Mouse (Mus musculus) monocyte, adult 2 months (primary cell): Measurements from ENCODE around the gene Rftn1.

ENCODE experiments used
- DNase-seq, 2 experiments: peaks; one replicate each; pipeline ENCODE4 v3.0.0; 2022; ENCODE audit warnings: low spot score in 2 of 2, low read depth in 1 of 2

Rftn1 gene

DNA sequence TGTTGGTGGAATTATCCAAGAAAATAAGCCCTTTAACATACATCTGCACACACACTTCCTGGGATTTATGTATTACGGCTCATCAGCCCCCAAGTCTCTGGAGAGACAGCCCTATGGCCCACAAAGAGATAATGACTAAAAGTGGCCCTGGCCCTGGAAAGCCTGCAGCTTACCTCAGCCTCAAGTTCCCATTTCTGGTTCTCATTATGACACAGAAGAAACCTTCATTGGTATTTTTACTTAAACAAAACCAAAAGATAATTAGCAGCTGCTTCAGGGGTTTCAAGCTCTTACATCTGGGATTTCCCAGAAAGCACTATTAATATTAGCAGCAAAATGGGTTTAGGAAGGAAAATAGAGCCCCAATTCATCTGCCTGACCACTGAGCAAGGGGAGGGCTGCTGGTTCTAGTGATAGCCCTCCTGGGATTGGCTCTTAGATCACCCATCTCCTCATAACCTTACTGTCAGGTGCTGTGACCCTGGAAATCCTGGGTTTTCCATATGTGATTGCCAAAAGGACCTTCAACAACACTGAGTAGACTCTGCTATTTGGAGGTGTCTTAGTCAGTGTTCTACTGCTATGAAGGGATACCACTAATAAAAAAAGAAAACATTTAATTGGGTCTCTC is 14.8 kb upstream of the Rftn1 start:
- DNase-seq: no peak

DNA sequence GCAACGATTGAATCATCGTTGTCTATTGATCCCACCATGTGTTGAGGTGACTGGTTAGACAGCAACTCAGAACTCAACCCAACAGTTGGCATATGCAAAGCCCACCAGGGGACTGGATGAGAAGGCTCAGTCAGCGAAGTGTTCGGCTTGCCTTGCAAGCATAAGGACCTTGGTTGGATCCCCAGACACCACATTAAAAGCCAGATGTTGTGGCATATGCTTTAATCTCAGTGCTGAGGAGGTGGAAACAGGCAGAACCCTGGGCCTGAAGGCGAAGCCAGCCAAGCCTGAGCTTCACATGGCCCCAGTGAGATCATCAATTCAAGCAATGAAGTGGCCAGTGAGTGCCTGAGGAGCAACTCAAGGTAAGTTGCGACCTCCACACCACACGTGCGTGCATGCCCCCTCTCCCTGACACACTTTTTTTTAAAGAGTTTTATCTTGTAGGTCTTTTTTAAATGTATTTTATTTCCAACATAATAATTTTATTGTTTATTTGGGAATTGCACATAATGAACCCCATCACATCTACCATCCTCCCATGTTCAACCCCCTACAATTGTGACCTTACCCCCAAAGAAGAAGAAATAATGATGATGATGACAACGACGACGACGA is 11.5 kb upstream of the Rftn1 start:
- DNase-seq: no peak

DNA sequence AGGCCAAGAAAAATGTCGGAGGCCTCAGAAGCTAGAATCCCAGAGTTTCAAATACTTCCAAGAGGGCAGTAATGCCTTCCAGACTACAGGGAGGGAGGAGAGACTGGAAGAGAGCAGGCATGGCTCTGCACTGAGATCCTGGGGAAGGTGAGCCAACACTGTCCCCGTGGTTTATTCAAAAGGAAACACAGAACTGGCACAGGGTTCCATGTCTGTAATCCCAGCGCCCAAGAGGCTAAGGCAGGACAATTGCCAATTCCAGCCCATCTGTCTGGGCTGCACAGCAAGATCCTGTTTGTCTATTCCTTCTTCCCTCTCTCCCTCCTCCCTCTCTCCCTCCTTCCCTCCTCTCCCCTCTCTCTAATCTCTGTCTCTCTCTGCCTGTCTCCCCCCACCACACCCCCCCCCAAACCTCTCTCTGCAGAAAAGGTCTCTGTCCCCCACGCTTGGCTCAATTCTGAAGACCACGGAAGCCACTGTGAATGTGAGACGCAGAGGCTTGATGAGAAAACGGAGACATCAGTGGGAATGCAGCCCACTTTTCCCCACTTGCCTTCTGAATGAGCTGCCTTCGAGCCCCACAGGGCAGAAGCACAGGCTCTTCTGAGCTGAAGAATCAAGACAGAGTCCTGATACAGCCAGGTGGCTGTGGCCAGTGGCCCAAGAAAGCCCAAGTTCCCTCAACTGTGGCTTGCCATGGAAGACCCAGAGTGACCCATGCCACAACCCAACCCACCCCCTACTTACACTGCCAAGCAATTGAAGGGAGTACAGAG is 8.8 kb upstream of the Rftn1 start:
- no peak for DNase-seq

DNA sequence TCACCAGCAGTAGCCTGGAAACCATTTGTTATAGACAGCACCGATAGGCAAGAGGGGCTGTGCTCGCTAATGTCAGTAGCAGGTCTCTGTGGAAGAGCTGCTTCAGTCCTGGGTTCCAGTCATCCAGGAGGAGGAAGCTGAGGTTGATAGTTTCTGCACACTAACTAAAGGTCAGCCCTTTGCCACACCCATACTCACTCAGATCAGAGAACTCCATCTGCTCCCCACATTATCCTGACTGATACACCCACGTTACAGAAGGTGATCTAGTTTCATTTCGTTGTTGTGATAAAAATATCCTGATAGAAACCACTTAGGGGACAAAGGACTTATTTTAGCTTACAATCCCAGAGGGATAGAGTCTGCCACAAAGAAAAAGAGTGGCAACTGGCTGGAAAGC is 7.1 kb upstream of the Rftn1 start:
- no peak for DNase-seq

DNA sequence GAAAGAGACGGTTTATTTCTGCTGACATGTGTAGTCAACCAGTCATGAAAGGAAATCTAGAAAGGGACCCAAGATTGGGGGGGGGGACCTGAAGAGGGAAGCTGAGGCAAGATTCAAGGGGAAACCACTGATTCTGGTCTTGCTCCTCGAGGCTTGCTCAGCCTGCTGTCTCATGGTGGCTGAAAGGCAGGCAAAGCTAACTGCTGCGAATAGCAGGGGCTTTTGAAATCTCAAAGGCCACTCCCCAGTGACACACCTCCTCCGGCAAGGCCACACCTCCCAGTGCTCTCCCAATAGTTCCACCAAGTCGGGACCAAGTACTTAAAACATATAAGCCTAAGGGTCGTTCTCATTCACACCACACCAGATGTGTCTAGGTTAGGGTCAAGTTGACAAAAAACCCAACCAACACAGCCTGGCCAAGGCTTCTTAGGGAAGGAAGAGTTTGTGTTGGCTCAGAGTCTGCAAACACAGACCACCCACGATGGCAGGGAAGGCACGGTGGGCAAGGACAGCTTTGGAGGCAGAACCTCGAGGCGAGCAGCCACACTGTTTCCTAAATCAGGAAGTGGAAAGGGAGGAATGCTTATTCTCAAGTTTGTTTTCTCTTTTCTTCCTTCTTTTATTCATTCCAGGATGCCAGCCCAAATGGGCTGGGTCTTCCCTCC is 5.7 kb upstream of the Rftn1 start:
- no peak for DNase-seq

DNA sequence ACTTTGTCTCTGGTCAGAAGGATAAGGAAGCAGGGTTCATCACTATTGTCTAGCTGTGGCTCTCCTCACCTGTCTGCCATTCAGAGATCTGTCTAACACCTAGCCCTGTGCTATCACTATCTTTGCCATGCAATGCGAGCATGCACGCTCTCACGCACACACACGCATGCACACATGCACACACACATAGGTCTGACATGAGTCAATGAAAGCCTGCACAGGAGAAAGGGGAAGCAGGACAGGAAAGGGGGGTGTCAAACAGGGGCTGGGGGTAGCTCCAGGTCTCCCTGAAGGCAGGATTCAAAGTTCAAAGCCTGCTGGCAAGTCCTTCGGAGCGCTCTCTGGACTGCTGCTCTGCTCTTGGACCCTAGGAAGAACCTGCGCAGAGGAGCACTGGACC is 4.9 kb upstream of the Rftn1 start:
- DNase-seq: no peak

DNA sequence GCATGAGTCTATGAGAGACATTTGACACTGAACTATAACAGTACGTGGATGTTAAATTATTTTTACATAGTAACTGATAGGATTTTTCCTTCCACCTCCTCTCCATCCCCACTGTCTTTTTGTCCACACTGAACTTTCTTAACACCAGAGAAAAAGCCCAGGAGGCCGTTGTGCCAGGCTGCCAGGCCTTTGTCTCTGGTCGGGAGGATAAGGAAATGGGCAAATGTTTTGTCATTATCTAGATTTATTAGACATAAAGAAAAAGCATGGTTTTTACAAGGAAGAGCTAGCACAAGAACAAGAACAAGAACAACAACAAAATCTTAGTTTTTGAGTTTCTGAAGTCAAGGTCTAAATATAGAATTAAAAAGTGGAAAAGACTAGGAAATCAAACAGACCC is 4.1 kb upstream of the Rftn1 start:
- DNase-seq: no peak

DNA sequence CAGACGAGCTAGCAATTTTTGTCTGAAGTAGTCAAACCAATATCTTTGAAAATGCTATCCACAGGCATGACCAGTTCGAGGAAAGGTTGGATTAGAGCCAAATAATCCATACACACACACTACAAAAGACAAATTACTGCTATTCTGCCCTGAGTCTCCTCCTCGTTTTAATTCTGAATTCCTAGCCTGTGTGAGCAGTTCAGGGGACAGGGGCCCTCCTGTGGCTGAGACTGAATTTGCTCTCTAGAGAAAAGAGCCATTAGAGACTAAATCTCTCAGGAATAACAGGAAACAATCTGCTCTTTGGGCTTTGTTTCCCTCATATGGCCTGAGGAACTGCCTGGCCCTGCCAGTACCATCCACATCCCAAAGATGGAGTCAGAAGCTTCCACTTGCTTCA is 3.2 kb upstream of the Rftn1 start:
- no peak for DNase-seq

DNA sequence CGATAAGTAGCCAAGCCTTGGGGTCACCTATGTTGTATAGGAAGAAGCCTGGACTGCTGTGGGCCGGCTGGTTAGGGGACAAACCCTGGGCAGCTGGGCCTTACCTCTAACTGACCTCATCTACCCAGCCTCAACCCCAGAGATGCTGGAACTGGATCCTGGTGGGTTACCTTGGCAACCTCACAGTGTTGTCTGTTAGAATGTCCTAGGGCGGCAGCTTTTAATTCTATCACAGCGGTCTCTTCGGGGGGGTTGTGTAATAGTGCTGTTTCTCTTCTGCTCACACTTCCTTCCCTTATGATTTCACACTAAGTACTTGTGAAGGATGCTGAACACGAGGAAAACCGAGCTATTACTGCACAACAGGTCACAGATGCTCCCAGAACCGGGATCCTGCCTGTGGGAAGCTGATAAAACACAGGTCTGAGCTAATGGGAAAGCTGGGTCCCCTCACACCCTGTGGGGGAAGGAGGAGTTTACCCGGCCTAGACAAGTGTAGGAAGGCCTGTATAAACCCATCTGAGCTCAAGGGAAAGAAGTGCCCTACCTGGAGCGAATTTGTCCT is 2.0 kb upstream of the Rftn1 start:
- DNase-seq: peak; percentile 49 to 50

DNA sequence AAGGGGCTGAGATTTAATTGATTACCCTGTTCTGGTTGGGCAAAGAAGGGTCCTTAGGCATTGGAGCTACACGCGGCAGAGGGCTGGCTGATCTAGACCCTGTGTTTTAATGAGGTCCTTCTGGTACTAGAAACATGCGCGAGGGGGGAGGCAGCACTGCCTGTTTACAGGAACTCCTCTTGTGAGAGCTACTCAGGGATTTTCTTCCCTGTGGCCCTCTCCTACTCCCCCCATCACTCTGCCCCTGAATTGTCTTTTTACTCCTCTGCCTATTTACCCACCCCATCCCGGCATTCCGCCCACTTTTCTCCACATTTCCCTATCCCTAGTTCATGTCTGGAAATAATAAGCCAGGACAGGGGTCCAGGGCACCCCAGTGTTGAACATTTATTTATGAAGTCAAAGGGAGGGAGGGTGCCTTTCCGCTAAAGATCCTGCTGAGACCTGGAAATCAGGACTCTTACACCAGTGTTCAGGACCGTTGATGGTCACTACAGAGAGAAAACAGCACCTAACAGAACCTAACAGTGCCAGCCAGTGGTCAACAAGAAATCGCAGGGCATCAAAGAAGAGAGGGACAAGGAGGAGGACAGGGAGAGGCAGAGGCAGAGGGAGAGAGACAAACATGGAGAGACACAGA is 964 bp upstream of the Rftn1 start:
- no peak for DNase-seq

DNA sequence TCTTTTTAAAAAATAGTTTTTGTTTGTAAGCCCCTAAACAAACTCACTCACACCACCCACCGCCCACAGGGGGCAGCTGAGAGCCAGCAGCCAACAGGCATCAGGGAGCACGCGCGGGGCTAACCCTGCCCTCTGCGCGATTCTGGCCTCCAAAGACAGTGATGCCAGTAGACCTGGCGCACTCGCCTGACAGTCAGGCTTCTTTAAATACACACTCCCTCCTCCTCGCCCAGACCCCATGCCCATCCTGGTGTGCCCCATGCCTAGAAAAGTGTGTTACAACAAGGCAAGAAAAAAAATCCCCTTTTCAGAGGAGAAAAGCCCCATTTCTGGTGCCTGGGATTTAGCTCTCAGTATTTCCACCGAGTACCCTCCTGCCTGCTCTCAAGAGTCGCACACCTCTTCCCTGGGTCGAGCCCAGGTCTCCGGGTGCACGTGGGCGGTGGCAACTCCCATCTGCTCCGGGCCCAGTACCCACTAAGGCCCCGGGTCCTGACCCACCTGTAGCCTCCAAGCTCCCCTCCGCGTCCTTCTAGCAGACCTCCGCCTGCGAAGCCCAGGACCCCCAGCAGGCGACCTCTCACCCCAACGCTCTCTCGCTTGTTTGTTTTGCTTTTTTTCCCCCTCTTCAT is 977 bp downstream of the Rftn1 start:
- DNase-seq: peak; percentile 21 to 64

DNA sequence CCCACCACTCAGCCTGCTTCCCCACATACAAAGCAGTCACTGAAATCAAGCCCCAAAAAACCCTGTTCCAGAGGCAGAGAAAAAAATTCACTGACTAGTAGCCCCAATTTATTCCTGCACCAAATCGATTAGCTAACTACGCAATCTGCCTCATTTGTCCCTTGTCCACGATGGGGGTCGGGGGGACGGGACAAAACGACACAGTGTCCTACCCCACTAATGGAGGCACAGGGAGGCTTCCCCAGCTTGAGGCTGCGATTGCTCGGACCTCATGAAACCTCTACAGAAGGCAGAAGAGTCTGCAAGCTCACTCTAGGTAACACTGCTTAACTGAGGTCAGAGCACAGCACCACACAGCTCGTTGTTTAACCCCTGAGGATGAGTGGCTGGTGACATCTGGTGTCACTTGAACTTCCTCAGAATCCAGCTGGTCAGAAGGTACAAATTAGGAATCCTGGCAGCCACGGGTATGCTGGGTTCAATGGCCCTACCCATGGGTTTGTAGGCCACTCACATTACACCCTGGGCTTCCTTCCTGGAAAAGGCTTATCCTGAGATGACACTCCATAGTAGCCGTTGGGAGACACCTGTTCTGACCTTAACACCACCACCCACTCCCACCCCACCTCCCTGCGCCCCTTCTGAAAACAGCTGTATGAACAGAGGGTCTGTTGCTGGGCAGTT is 1.7 kb downstream of the Rftn1 start:
- DNase-seq: no peak

DNA sequence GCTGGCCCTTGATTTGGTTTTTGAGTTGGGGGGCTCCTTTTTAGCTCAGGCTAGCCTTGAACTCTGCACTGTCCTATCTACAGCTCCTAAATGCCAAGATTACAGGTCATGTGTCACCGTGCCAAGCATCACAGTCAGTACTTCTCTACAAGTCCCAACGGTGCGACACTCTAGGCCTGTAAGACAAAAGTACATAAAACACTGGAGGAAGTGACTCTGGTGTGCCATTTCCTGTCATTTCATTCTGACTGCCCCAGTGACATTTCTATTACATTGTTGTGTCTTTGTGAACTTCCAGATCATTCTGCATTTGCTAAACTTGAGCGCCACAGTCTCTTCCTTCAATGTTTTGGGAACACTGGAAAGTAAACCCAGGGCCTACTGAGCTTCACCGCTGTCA is 4.9 kb downstream of the Rftn1 start:
- no peak for DNase-seq

DNA sequence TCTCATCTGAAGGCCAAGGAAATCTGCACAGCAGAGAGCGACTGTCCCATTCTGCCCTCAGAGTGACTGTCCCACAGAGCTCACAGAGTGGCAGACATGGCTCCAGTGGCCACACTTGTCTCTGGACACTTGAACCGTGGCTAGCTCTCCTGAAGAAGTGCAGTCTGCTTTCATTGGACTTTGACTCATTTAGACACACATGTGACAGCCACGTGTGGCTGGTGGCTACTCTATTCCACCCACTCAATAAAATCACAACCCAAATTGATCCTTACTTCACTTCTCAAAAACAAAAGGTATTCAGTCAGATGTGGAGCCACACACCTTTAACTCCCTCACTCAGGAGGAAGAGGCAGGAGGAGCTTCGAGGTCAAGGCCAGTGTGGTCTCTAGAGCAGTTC is 5.4 kb downstream of the Rftn1 start:
- DNase-seq: no peak

DNA sequence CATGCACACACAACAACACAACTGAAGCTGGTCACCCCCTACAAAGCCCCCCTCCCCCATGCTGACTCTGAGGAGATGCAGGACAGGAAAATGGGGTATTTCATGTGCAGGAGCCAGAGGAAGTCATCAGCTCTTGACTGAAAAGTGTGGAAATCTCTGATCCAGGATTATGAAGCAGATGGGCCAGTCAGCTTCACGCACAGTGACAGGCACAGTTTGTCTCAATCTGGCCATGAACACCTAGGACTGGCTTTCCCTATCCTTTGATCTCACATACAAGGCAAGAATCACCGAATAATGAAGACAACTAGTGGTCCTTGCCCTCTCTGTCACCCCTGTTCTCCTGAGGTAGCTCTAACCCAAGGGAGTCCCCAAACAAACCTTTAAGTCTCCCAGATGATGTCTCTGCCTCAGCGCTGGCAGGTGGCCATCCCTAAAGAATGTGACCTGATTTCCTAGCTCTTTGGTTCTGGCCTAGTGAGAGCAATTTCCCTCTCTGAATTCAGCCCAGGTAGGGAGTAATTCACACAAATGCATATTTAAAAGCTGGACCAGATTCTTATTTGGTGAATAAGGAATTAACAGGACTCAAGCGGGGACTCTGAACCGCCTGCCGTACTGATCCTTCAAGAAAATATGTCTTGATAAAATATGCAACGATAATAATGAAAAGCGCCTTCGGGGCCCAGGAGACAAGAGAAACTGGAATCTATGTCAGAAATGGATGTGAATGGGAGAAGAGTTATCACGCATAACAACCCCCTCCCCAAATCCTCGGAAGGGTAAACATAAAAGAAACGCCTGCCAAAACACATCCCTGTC is 6.0 kb downstream of the Rftn1 start:
- no peak for DNase-seq

DNA sequence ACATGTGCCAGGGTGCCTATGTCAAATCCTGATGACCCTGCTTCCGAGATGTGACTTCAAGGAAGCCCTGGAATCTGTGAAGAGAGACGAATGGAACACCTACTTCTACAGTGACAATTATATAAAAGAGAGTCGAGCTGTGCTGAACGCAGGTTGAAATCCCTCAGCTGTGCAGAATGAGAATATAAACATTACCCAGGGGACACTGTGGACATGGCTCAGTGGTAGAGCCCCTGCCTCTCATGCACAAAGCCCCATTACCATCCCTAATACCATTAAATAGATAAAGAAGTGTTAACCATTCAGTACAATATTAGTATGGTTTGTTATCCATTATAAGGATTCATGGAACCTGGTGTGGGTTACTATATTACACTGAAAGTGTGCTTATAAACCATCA is 7.2 kb downstream of the Rftn1 start:
- no peak for DNase-seq

DNA sequence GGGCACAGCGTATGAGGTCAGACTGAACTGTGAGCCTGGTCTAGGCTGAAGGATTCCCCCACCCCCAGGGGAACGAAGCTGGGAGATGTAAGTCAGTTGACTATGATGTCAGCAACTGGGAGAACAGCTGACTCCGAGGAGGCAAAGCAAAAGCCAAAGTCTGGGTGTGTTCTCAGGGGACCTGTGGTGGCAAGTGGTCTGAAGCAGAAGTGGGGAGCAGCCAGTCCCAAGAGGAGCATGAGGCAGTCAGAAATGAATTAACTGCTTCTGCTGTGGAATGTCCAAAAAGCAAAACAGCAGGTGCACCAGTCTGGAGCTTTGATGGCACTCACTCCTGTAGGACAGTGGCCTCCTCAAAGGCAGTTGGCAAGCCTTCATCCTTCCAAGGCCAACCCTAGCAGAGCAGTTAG is 7.9 kb downstream of the Rftn1 start:
- peak in 1 of 2 experiments; percentile 45 for DNase-seq

DNA sequence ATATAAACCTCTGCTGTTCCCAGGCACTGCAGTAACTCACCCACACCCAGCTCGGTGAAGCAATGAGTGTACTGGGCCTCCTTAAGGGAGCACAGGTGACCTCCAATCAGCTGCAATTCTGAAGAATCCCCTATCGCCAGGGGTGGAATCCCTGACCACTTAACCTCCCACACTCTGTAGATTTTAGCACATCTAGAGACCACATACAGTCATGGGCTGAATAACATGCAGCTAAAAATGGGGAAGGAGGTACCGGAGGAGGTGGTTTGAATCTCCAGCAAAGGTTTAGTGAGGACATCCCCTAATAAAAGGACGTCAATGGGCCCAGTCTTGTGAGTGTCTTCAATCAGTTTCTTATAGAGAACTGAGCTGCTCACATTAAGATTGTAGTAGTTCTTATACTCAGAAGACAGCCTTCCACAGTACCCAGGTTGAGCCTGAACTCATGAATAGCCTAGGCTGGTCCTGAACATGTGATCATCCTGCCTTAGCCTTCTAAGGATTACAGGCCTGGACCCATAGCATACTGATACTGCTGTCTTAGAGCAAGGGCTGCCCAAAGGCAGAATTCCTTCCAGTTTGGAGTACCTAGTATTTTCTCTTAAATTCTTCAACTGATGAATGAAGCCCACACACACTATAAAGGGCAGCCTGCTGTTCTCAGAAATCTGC is 9.4 kb downstream of the Rftn1 start:
- DNase-seq: no peak

DNA sequence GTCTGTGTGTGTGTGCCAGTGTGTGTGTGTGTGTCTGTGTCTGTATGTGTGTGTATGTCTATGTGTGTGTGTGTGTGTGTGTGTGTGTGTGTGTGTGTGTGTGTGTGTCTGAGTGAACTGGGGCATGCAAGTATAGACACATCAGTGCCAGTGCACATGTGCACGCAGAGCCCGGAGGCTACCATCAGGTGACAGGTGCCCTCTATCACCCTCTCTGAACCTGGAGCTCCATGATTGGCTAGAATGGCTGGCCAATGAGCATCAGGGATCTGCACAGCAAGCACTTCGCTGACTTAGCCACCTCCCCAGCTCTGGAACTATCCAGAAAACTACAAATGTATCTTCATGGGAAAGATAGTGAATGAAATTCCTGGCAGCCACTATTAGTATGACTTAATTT is 16.7 kb downstream of the Rftn1 start:
- DNase-seq: no peak
